Mouse (Mus musculus): ENCODE measurements around the gene Zscan21.

Zscan21 gene

GRCm38 (mm10) chr5:138117199-138118015 lies 704 bp downstream of the Zscan21 start:
- peak; percentile 56 for DNase-seq (ENCODE audit: low read depth, low spot score)

DNA sequence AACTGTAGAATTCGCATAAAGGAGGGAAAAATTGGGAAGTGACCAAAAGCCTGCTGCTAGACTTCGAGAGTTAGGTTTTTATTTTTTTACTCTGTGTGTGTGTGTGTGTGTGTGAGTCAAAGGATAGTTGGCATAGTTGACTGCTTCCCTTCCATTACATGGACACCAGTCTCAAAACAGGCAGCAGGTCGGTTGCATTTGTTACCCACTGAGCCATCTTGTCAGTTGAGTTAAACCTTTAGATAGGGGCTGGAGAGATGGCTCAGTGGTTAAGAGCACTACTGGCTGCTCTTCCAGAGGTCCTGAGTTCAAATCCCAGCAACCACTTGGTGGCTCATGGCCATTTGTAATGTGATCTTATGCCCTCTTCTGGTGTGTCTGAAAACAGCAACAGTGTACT lies 1.3 kb downstream of the Zscan21 start:
- DNase-seq (ENCODE audit: low read depth, low spot score): no peak

DNA sequence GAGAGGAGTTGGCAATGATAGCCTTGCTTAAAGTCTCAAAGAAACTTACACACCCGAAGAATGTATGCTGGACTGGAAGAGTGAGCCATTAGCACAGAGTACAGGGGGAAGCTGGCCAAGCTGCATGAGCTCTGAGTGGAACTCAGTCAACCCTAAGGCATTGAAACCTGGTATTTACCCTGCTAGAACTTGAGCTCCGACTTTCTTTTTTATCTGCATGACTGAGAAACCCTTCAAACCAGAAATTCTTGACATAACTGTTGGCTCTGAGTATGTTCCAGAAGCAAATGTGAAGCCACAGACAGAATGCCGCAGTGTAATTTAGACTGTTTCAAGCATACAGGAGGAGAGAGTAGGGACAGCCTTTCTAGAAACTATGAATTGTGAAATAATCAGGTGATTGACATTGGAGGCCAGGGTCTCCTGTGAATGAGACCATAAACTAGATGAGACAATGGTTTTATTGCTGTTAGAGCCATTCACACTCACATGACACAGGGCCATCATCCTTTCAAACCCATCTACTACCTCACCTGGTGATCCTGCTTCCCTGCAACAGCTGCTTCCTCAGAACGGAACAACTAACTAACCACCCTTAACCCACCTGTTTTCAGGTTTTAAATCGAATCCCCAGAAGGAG lies 15.8 kb downstream of the Zscan21 start:
- no peak for DNase-seq (ENCODE audit: low read depth, low spot score)

DNA sequence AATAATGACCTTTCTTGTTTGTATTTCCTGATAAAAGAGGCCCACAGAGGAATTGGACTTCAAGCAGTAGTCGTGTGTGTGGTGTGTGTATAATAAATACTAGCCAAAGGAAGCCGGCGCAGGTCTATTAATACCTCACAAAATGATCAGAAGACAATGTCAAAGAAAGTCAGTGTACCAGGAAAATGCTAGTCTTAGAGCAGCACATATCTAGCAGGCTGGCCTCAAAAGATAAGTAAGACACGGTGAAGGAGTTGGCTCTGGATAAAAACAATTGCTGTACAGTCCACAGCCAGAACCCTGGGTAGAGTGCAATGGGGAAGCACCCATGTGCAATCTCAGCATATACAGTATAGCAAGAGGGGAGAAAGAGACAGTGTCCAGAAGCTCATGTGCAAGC lies 20.6 kb downstream of the Zscan21 start:
- no peak for DNase-seq (ENCODE audit: low read depth, low spot score)

- DNase-seq (ENCODE audit: low read depth, low spot score): peak; percentile 79
Measured at GRCm38 (mm10) chr5:138137935-138138549, 21.3 kb downstream of the Zscan21 start.

- DNase-seq (ENCODE audit: low read depth, low spot score): no peak
Measured at GRCm38 (mm10) chr5:138138585-138138984, 21.9 kb downstream of the Zscan21 start.

GRCm38 (mm10) chr5:138154390-138154789 lies 37.7 kb downstream of the Zscan21 start:
- DNase-seq (ENCODE audit: low read depth, low spot score): no peak

- peak; percentile 98 for DNase-seq (ENCODE audit: low read depth, low spot score)
Measured at GRCm38 (mm10) chr5:138155443-138155976, 38.8 kb downstream of the Zscan21 start, which contains the start of gene Zfp113. Zfp113 (minus strand) TSS chr5:138155744.

DNA sequence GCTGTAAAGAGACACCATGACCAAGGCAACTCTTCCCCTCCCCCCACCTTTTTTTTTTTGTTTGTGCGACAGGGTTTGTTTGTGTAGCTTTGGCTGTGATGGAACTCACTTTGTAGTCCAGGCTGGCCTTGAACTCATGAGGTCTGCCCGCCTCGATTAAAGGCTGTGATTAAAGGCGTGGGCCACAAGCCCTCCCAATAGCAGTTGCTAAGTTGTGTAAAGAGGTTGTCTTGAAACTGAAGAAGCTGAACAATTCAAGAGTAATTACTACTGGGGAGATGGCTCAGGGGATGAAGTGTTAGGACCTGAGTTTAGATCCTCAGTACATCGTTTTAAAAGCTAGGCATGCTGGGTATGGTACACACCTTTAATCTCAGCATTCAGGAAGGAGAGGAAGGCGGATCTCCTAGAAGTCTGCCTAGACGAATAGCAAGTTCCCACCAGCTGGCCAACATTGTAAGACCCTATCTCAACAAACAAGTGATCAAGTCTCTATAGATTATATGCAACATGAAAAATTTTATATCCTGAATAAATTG lies 43.6 kb downstream of the Zscan21 start:
- peak; percentile 74 for DNase-seq (ENCODE audit: low read depth, low spot score)

- DNase-seq (ENCODE audit: low read depth, low spot score): peak; percentile 97
Measured at GRCm38 (mm10) chr5:138160842-138161665, 44.4 kb downstream of the Zscan21 start, which contains the start of gene Cops6. Cops6 (plus strand) TSS chr5:138161071.

GRCm38 (mm10) chr5:138163046-138163445 lies 46.3 kb downstream of the Zscan21 start:
- DNase-seq (ENCODE audit: low read depth, low spot score): peak; percentile 84

GRCm38 (mm10) chr5:138163610-138164009 lies 46.9 kb downstream of the Zscan21 start:
- DNase-seq (ENCODE audit: low read depth, low spot score): no peak

DNA sequence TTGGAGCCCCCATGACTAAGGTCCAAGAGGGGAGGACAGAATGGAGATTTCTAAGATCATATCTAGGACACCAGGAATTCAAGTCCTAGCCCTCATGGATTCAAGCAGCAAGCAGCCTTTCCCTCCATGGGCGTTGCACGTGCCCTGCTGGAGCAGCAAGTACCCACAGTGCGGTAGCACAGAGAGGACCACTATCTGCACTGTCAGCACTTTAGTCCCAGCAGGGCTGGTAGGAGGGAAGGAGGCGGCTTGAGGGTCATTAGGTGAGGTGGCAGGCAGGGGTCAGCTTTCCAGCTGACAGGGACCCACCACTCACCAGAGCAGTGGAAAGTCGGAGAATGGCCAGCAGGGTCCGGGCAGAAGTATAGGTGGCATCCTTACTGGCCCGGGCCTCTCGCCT lies 48.9 kb downstream of the Zscan21 start:
- no peak for DNase-seq (ENCODE audit: low read depth, low spot score)

DNA sequence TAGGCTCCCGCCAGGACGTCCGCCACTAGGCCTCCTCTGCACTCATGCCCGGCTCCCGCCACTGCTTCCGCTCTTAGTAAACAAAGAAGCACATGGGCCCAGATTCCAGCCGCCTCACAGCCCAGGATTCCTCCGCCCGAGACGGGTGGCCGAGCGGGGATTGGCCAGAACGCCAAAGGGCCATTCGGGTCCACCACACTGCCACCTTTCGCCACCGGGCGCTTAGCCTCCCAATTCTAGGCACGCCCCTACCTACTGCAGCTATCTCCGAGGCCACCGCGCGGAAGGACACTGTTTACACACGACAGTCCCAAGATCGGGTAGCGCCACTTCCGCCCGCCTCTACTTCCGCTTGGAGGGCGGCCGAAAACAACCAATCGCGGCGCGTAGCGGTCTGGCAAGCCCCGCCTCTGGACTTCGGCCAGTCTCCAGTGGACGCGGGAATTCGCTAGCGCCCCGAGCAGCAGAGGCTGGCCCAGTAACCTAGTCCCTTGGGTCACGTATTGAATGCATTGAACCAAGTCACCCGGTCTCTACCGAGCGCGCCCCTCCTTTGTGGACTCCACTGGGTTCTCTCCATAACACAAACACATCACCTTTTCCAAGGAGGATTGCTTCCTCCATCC lies 54.3 kb downstream of the Zscan21 start:
- peak; percentile 98 for DNase-seq (ENCODE audit: low read depth, low spot score)

DNA sequence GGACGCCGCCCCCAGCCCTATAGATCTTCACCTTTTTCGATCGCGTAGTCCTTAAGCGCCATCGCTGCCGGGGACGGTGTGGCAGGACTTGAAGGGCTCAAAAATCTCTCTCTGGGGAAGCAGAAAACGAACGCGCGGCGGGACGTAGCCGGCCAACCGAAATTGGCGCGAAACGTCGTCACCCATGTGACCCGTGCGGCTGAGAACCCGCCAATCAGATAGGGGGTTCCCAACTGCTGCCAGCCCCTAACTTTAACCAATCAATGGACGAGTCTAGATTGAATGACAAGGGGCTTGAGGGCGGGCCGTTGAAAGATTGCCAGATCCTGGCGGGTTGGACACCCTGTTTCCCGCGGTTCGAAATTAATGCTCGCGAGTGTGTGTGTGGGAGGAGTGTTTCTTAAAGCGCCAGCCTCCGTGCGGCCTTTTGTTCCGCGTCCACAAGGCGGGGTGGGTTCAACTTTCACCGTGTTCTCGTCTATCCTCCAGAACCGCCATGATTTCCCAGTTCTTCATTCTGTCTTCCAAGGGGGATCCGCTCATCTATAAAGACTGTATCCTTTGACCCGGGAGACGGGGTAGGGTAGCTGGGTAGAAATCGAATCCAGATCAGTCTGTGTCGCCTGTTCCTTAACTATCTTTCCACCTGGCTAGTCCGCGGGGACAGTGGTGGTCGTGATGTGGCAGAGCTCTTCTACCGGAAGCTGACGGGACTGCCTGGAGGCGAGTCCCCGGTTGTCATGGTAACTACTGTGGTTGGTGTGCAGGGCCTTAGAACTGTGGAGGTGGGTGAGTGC lies 55.2 kb downstream of the Zscan21 start, which contains the start of the genes Ap4m1 and Mcm7:
TSS of gene Ap4m1 (plus strand) at position 308 of the 797 bp plus-strand sequence.
TSS of gene Mcm7 (minus strand) at position 728 of the 797 bp plus-strand sequence.
- peak; percentile 99 for DNase-seq (ENCODE audit: low read depth, low spot score)

- peak; percentile 66 for DNase-seq (ENCODE audit: low read depth, low spot score)
Measured at GRCm38 (mm10) chr5:138173217-138173616, 56.5 kb downstream of the Zscan21 start.
